Mouse (Mus musculus): Measurements from ENCODE around the gene Klk4. TPM values are rescaled to one million over a fixed set of nuclear protein-coding genes. Genes with fewer than 3 reads are reported as not detected.

Klk4 gene
- total and polyA plus RNA-seq, 3 experiments: not detected

GRCm38 (mm10) chr7:43856307-43856706 is 24.7 kb upstream of the Klk4 start:
- Histone ChIP-seq H3K36me3 (replicated peaks in 1 of 2; ENCODE audit: control insufficient read depth in 1 of 2, insufficient read depth in 1 of 2, low read length in 1 of 2) (no peaks in the 10 kb centered on the region), H3K4me1 (ENCODE audit: control insufficient read depth in 1 of 2, insufficient read depth in 2 of 2) (peaks cover 0 to 2% of the 10 kb centered on the region in 2 experiments; a peak in 1 of 4 replicates), H3K9ac (ENCODE audit: insufficient read depth, low read depth) (no peak overlapping the region), H3K27me3 (replicated peaks) (peaks cover 58% of the 10 kb centered on the region), H3K79me2 (replicated peaks; ENCODE audit: control insufficient read depth, extremely low read depth, insufficient read depth, poor library complexity, severe bottlenecking) (no peaks in the 10 kb centered on the region), H3K9me3 (replicated peaks; ENCODE audit: low read length) (no peaks in the 10 kb centered on the region), H3K4me2 (ENCODE audit: insufficient read depth, low read depth, poor library complexity, severe bottlenecking) (no peak overlapping the region), H3K4me3 (replicated peaks in 1 of 3; ENCODE audit: low read depth in 2 of 3, low read length in 2 of 3, poor library complexity in 1 of 3) (no peak overlapping the region), H3K27ac (ENCODE audit: insufficient read depth, low read depth) (no peak overlapping the region)
- TF ChIP-seq HCFC1 (IDR thresholded peaks at IDR 0.05; ENCODE audit: low read depth, low read length): no peak
- no peak for TF ChIP-seq TBP (conservative IDR thresholded peaks at IDR 0.05; ENCODE audit: low read depth, low read length)
- TF ChIP-seq IRF4 (IDR thresholded peaks at IDR 0.05; ENCODE audit: low read depth, low read length): no peak
- TF ChIP-seq BHLHE40 (IDR thresholded peaks at IDR 0.05; ENCODE audit: low read depth, low read length): no peak
- no peak for TF ChIP-seq POLR2A (IDR thresholded peaks at IDR 0.05; ENCODE audit: low read depth, low read length)
- TF ChIP-seq CHD1 (IDR thresholded peaks at IDR 0.05; ENCODE audit: low read depth, low read length): no peak
- no peak for TF ChIP-seq ELF1 (IDR thresholded peaks at IDR 0.05; ENCODE audit: low read depth, low read length)
- no peak for TF ChIP-seq TCF12 (IDR thresholded peaks at IDR 0.05; ENCODE audit: low read depth, low read length)
- TF ChIP-seq CHD2 (IDR thresholded peaks at IDR 0.05; ENCODE audit: low read length): no peak
- no peak for TF ChIP-seq GABPA (IDR thresholded peaks at IDR 0.05; ENCODE audit: insufficient replicate concordance, low read depth, low read length)
- TF ChIP-seq ZNF384 (IDR thresholded peaks at IDR 0.05; ENCODE audit: low read depth, low read length): no peak
- in situ Hi-C loops (cut with MboI; ENCODE audit: low pct_ligation_motif_present, low pct_unique_long_range_greater_than_20kb, low sequenced_read_pairs): no loop called here
- DNase-seq (ENCODE audit: extremely low read depth): no peak
- dilution Hi-C loops (cut with MboI; ENCODE audit: extremely low pct_ligation_motif_present, extremely low pct_unique_long_range_greater_than_20kb, low sequenced_read_pairs): no loop called here

- no peak overlapping the region for H3K9ac ChIP-seq (ENCODE audit: insufficient read depth, low read depth)
- dilution Hi-C loops (cut with MboI; ENCODE audit: extremely low pct_ligation_motif_present, extremely low pct_unique_long_range_greater_than_20kb, low sequenced_read_pairs): no loop called here
These were observed 23.5 kb upstream of the Klk4 start for GRCm38 (mm10) chr7:43857501-43857900.

More at GRCm38 (mm10) chr7:43857501-43857900, 23.5 kb upstream of the Klk4 start:
- peaks cover 0 to 2% of the 10 kb centered on the region in 2 experiments; a peak in 1 of 4 replicates for H3K4me1 ChIP-seq (ENCODE audit: control insufficient read depth in 1 of 2, insufficient read depth in 2 of 2)
- TF ChIP-seq USF2 (conservative IDR thresholded peaks at IDR 0.05; ENCODE audit: low read depth, low read length) (no peak), CHD2 (IDR thresholded peaks at IDR 0.05; ENCODE audit: low read length) (no peak), SIN3A (IDR thresholded peaks at IDR 0.05; ENCODE audit: low read length) (no peak), ELF1 (IDR thresholded peaks at IDR 0.05; ENCODE audit: low read depth, low read length) (no peak), CHD1 (IDR thresholded peaks at IDR 0.05; ENCODE audit: low read depth, low read length) (no peak), ZC3H11A (IDR thresholded peaks at IDR 0.05; ENCODE audit: low read depth, low read length) (no peak), GABPA (IDR thresholded peaks at IDR 0.05; ENCODE audit: insufficient replicate concordance, low read depth, low read length) (no peak), UBTF (IDR thresholded peaks at IDR 0.05; ENCODE audit: low read depth, low read length) (no peak), POLR2AphosphoS2 (IDR thresholded peaks at IDR 0.05; ENCODE audit: low read depth, low read length) (no peak), NRF1 (IDR thresholded peaks at IDR 0.05; ENCODE audit: low read depth, low read length) (no peak), ZMIZ1 (IDR thresholded peaks at IDR 0.05; ENCODE audit: low read depth, low read length) (no peak), PAX5 (IDR thresholded peaks at IDR 0.05; ENCODE audit: low read length) (no peak), MAX (IDR thresholded peaks at IDR 0.05; ENCODE audit: low read length) (no peak)
- H3K79me2 ChIP-seq (replicated peaks; ENCODE audit: control insufficient read depth, extremely low read depth, insufficient read depth, poor library complexity, severe bottlenecking): no peaks in the 10 kb centered on the region
- no peak overlapping the region for H3K4me2 ChIP-seq (ENCODE audit: insufficient read depth, low read depth, poor library complexity, severe bottlenecking)
- DNase-seq (ENCODE audit: extremely low read depth): no peak
- no peak overlapping the region for H3K4me3 ChIP-seq (replicated peaks in 1 of 3; ENCODE audit: low read depth in 2 of 3, low read length in 2 of 3, poor library complexity in 1 of 3)
- no peak overlapping the region for H3K27ac ChIP-seq (ENCODE audit: insufficient read depth, low read depth)
- H3K9me3 ChIP-seq (replicated peaks; ENCODE audit: low read length): no peaks in the 10 kb centered on the region
- in situ Hi-C loops (cut with MboI; ENCODE audit: low pct_ligation_motif_present, low pct_unique_long_range_greater_than_20kb, low sequenced_read_pairs): no loop called here
- no peaks in the 10 kb centered on the region for H3K36me3 ChIP-seq (replicated peaks in 1 of 2; ENCODE audit: control insufficient read depth in 1 of 2, insufficient read depth in 1 of 2, low read length in 1 of 2)
- peaks cover 55% of the 10 kb centered on the region for H3K27me3 ChIP-seq (replicated peaks)
